Mouse (Mus musculus): ENCODE data around the gene Enthd1. TPM values are rescaled to one million over a fixed set of nuclear protein-coding genes. Genes with fewer than 3 reads are reported as not detected.

The Enthd1 gene
- polyA plus RNA-seq, 1 experiment from 2014 or later, result not detected

GRCm38 (mm10) chr15:80554860-80555822 is 9.8 kb downstream of the Enthd1 start:
- H3K36me3 ChIP-seq (ENCODE audit: insufficient read depth, low read length), result no peaks in the 10 kb centered on the region
- no peak for ATAC-seq (ENCODE audit: low FRiP score, low TSS enrichment)
- H3K4me1 ChIP-seq (ENCODE audit: insufficient read depth, low read length), result peaks cover 5% of the 10 kb centered on the region
- H3K4me2 ChIP-seq (replicated peaks; ENCODE audit: low read depth, low read length), result no peak overlapping the region
- no peak overlapping the region for H3K27ac ChIP-seq (ENCODE audit: low read length)
- H3K27me3 ChIP-seq (ENCODE audit: insufficient read depth, low read length), result no peaks in the 10 kb centered on the region
- no peaks in the 10 kb centered on the region for H3K9me3 ChIP-seq (ENCODE audit: low read length)
- H3K4me3 ChIP-seq (ENCODE audit: low read length), result no peak overlapping the region
- 92% methylated on average over 6 of the region's 6 CpGs for WGBS
- no peak overlapping the region for H3K9ac ChIP-seq (replicated peaks; ENCODE audit: low read length)

- WGBS, result 56% methylated on average over 6 of the region's 6 CpGs
- no peak overlapping the region for H3K27ac ChIP-seq (ENCODE audit: low read length)
- no peaks in the 10 kb centered on the region for H3K4me1 ChIP-seq (ENCODE audit: insufficient read depth, low read length)
- no peak overlapping the region for H3K4me2 ChIP-seq (replicated peaks; ENCODE audit: low read depth, low read length)
- H3K9me3 ChIP-seq (ENCODE audit: low read length), result no peaks in the 10 kb centered on the region
- no peak overlapping the region for H3K9ac ChIP-seq (replicated peaks; ENCODE audit: low read length)
- H3K36me3 ChIP-seq (ENCODE audit: insufficient read depth, low read length), result no peaks in the 10 kb centered on the region
- no peak for ATAC-seq (ENCODE audit: low FRiP score, low TSS enrichment)
- no peak overlapping the region for H3K4me3 ChIP-seq (ENCODE audit: low read length)
- no peaks in the 10 kb centered on the region for H3K27me3 ChIP-seq (ENCODE audit: insufficient read depth, low read length)
Observed at GRCm38 (mm10) chr15:80545430-80545829, 19.5 kb downstream of the Enthd1 start.

GRCm38 (mm10) chr15:80544115-80544514 is 20.8 kb downstream of the Enthd1 start:
- Histone ChIP-seq H3K9ac (replicated peaks; ENCODE audit: low read length) (no peak overlapping the region), H3K4me2 (replicated peaks; ENCODE audit: low read depth, low read length) (no peak overlapping the region), H3K9me3 (ENCODE audit: low read length) (no peaks in the 10 kb centered on the region), H3K27ac (ENCODE audit: low read length) (no peak overlapping the region), H3K4me1 (ENCODE audit: insufficient read depth, low read length) (no peaks in the 10 kb centered on the region), H3K36me3 (ENCODE audit: insufficient read depth, low read length) (no peaks in the 10 kb centered on the region), H3K4me3 (ENCODE audit: low read length) (no peak overlapping the region), H3K27me3 (ENCODE audit: insufficient read depth, low read length) (no peaks in the 10 kb centered on the region)
- WGBS, result 48% methylated on average over 3 of the region's 3 CpGs
- no peak for ATAC-seq (ENCODE audit: low FRiP score, low TSS enrichment)

DNA sequence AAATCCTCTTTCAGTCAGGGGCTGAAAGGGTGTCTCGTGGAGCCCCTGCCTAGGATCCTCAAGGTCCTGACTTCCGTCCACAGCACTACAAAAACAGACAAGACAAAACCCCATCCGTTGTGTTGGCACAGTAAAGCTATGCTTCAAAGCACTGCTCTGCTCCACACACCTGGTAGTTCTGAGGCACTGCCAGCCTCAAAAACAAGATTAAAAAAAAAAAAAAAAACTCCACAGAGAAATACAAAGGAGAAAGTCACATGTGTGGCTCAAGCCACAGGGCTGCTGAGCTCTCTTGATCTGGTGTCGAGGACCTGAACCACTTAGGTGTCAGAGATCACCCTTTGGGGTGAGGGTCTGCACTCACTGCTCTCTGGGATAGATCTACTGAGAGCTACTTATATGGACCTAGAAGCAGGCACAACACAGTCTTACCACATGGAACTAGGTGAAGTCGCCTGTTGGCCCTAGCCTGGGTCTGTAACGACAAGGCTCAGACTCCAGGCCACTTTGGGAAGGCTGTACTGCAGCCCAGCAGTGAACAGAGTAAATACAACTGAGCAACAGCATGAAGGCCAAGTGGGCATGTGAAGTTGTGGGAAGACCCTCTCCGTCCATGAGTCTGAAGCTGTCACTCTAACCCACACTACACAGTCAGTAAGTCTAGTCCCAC is 26.1 kb downstream of the Enthd1 start:
- Histone ChIP-seq H3K9ac (replicated peaks; ENCODE audit: low read length) (no peak overlapping the region), H3K36me3 (ENCODE audit: insufficient read depth, low read length) (no peaks in the 10 kb centered on the region), H3K4me1 (ENCODE audit: insufficient read depth, low read length) (no peaks in the 10 kb centered on the region), H3K27me3 (ENCODE audit: insufficient read depth, low read length) (no peaks in the 10 kb centered on the region), H3K4me2 (replicated peaks; ENCODE audit: low read depth, low read length) (no peak overlapping the region), H3K4me3 (ENCODE audit: low read length) (no peak overlapping the region), H3K27ac (ENCODE audit: low read length) (no peak overlapping the region), H3K9me3 (ENCODE audit: low read length) (no peaks in the 10 kb centered on the region)
- ATAC-seq (ENCODE audit: low FRiP score, low TSS enrichment), result no peak
- 80% methylated on average over 7 of the region's 7 CpGs for WGBS

DNA sequence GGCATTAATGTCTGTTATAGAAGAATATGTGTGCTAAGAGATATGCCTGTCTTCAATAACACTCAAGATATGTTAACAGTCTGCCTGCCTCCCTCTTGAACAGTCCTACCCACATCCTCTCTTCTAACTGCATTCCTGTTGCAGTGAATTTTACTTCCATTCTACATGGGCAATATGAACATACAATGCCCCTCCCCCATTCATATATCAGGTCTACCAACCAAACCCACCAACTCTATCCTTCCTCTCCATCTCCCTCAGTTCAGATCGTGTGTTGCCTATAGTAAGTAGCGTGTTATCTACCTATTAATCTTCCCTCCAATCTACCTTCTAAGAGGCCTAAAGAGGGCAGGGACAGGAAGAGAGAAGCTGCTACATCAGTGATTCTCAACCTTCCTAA is 26.9 kb downstream of the Enthd1 start:
- 77% methylated on average over 2 of the region's 2 CpGs for WGBS
- no peaks in the 10 kb centered on the region for H3K4me1 ChIP-seq (ENCODE audit: insufficient read depth, low read length)
- no peak for ATAC-seq (ENCODE audit: low FRiP score, low TSS enrichment)

GRCm38 (mm10) chr15:80536051-80536450 is 28.9 kb downstream of the Enthd1 start:
- Histone ChIP-seq H3K4me1 (ENCODE audit: insufficient read depth, low read length) (no peaks in the 10 kb centered on the region), H3K4me2 (replicated peaks; ENCODE audit: low read depth, low read length) (no peak overlapping the region), H3K4me3 (ENCODE audit: low read length) (no peak overlapping the region), H3K9ac (replicated peaks; ENCODE audit: low read length) (no peak overlapping the region), H3K27ac (ENCODE audit: low read length) (no peak overlapping the region), H3K36me3 (ENCODE audit: insufficient read depth, low read length) (no peaks in the 10 kb centered on the region), H3K9me3 (ENCODE audit: low read length) (no peaks in the 10 kb centered on the region), H3K27me3 (ENCODE audit: insufficient read depth, low read length) (no peaks in the 10 kb centered on the region)
- WGBS, result 68% methylated on average over 2 of the region's 2 CpGs
- no peak for ATAC-seq (ENCODE audit: low FRiP score, low TSS enrichment)

More for the DNA sequence above, 26.9 kb downstream of the Enthd1 start:
- Histone ChIP-seq H3K27me3 (ENCODE audit: insufficient read depth, low read length) (no peaks in the 10 kb centered on the region), H3K4me3 (ENCODE audit: low read length) (no peak overlapping the region), H3K4me2 (replicated peaks; ENCODE audit: low read depth, low read length) (no peak overlapping the region), H3K9me3 (ENCODE audit: low read length) (no peaks in the 10 kb centered on the region), H3K36me3 (ENCODE audit: insufficient read depth, low read length) (no peaks in the 10 kb centered on the region), H3K9ac (replicated peaks; ENCODE audit: low read length) (no peak overlapping the region), H3K27ac (ENCODE audit: low read length) (no peak overlapping the region)

GRCm38 (mm10) chr15:80533274-80533673 is 31.7 kb downstream of the Enthd1 start:
- no peak for ATAC-seq (ENCODE audit: low FRiP score, low TSS enrichment)
- Histone ChIP-seq H3K4me2 (replicated peaks; ENCODE audit: low read depth, low read length) (no peak overlapping the region), H3K27ac (ENCODE audit: low read length) (no peak overlapping the region), H3K4me1 (ENCODE audit: insufficient read depth, low read length) (no peaks in the 10 kb centered on the region), H3K9ac (replicated peaks; ENCODE audit: low read length) (no peak overlapping the region), H3K9me3 (ENCODE audit: low read length) (no peaks in the 10 kb centered on the region), H3K27me3 (ENCODE audit: insufficient read depth, low read length) (no peaks in the 10 kb centered on the region), H3K36me3 (ENCODE audit: insufficient read depth, low read length) (no peaks in the 10 kb centered on the region), H3K4me3 (ENCODE audit: low read length) (no peak overlapping the region)
- 50% methylated on average over 6 of the region's 6 CpGs for WGBS

DNA sequence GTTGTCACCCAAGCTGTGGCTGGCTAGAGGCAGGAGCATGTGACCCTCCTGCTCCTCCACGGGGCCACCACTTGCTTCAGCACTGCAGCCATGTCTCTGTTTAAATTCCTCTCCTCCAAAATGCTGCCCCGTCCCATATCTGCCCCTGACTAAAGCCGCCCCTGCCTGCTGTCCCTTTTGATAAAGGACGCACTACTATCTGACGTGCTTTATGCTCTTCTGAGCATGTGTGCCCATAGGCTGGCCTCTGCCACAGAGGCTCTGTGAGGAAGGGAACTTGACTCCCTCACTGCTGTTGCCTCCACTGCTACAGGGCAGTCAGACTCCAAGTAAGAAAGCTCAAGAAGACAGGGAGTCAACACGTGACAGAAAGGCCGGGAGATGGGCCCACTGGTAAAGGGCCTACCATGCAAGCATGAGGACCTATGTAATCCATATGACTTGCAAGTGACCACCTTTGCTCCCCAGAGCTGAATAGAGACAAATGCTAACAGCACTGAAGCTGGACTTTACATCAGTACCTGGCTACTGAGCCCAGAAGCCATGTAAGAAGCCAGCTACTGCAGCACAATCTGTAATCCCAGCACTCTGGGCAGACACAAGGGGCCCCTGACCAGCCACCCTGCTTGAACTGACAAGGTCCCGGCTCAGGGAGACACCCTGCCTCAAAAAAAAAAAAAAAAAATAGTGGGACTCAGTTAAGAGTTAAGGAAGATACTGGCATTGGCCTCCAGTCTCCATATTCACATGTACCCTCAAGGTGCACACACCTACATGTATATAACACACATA is 32.5 kb downstream of the Enthd1 start:
- 76% methylated on average over 8 of the region's 8 CpGs for WGBS
- Histone ChIP-seq H3K36me3 (ENCODE audit: insufficient read depth, low read length) (no peaks in the 10 kb centered on the region), H3K4me3 (ENCODE audit: low read length) (no peak overlapping the region), H3K4me1 (ENCODE audit: insufficient read depth, low read length) (no peaks in the 10 kb centered on the region), H3K9ac (replicated peaks; ENCODE audit: low read length) (no peak overlapping the region), H3K27ac (ENCODE audit: low read length) (no peak overlapping the region), H3K4me2 (replicated peaks; ENCODE audit: low read depth, low read length) (no peak overlapping the region), H3K27me3 (ENCODE audit: insufficient read depth, low read length) (no peaks in the 10 kb centered on the region), H3K9me3 (ENCODE audit: low read length) (no peaks in the 10 kb centered on the region)
- ATAC-seq (ENCODE audit: low FRiP score, low TSS enrichment), result no peak

DNA sequence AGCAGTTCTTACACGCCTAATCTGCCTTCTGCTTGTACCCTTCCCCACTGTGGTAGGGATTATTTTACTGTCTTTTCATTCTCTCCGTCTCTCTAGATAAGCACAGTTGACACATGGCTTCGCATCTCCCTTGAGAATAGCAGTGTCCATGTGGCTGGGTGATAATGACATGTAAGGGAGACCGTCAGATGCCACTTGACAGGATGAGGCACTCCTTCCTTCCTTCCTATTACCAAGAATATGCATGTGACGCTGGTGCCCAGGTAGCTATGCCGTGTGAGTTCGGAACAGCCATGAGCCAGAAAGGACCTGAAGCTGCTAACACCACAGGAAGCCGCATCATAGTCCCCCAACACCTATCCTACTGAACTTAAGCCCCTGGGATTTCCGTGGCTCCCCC is 33.9 kb downstream of the Enthd1 start:
- H3K4me1 ChIP-seq (ENCODE audit: insufficient read depth, low read length), result no peaks in the 10 kb centered on the region
- H3K4me3 ChIP-seq (ENCODE audit: low read length), result no peak overlapping the region
- H3K27ac ChIP-seq (ENCODE audit: low read length), result no peak overlapping the region
- ATAC-seq (ENCODE audit: low FRiP score, low TSS enrichment), result no peak
- no peak overlapping the region for H3K4me2 ChIP-seq (replicated peaks; ENCODE audit: low read depth, low read length)
- H3K27me3 ChIP-seq (ENCODE audit: insufficient read depth, low read length), result no peaks in the 10 kb centered on the region
- no peaks in the 10 kb centered on the region for H3K9me3 ChIP-seq (ENCODE audit: low read length)
- H3K9ac ChIP-seq (replicated peaks; ENCODE audit: low read length), result no peak overlapping the region
- H3K36me3 ChIP-seq (ENCODE audit: insufficient read depth, low read length), result no peaks in the 10 kb centered on the region
- WGBS, result 78% methylated on average over 9 of the region's 9 CpGs
